Mouse (Mus musculus) mouse embryonic stem cell (cell line): Measurements from ENCODE around the gene Sgcd.
"Not testable (repeated sequence)": the region's sequence is repeated elsewhere in the genome, so short reads cannot be mapped to it uniquely, and the experiment has no call there.

Experiments
- in situ Hi-C, 2 experiments: fragments of 300-500 bp; cut with MboI; formaldehyde crosslinking; loops; 1 replicate in 1 of 2; 3 replicates in 1 of 2; pipeline ENCODE4 v1.14.3; 2019 to 2020; ENCODE audit warnings: low sequenced_read_pairs in 2 of 2, low pct_unique_long_range_greater_than_20kb in 1 of 2, mixed read lengths in 1 of 2; ENCODE audit not compliant: unreplicated experiment in 1 of 2

The Sgcd gene

DNA sequence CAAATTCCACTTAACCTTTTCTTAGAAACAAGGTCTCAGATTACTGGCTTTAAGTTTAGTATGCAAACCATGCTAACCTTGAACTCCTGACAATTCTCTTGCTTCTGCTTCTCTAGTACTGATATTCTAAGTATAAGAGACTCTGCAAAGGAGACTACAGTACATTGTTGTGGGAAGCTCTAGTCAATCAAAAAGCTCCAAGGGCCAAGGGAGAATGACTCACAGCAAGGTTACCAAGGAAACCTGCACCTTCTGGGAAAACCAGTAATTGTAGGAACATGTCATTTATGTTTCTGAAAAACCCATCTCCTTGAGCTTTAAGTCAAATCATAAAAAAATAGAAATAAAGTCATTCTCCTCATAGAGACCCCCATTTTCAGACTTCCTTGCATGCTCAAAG is 178.5 kb downstream of the Sgcd start:
- in situ Hi-C loops = no loop called here

DNA sequence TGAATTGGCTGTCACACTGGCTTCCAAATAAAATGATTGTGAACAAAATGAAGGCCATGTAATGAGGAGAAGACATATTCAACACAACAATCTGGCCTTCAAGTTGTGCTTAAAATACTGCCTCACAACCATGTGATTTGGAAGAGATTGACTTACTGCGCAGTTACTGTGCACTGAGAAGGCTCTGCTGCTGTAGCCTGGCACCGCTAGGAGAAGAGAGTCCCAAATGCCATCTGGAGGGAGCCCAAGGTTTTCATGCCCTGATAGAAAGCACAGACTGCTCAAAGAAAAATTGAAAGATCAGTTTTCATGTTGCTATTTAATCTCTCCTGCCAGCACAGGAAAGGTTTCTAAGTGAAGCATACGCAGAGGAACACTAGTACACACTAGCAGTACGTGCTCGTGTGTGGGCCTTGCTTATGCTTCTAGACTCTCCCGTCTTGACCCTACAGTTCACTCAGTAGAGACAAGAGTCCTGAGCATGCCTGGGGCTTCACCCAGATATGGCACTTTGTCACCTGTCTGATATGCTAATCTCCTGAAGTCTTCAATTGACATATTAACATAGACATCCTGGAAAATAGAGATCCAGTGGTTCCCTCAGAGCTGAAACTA is 184.6 kb downstream of the Sgcd start:
- in situ Hi-C loops = no loop called here

DNA sequence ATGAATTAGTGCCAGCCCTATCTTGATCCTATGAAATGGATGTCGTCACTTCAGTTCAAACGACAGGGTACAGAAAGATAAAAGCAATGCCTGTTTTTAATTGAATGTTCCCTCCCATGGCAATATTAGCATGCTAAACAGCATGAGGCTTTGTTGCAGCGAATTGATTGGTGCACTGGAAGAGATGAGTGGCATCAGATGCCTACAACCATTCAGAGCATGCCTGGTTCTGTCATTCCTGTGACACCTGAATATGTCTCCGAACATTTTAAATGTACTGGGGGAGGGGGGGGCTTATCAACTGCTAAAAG is 210.9 kb downstream of the Sgcd start:
- in situ Hi-C loops = no loop called here

GRCm38 (mm10) chr11:47777226-47777915 is 211.4 kb downstream of the Sgcd start:
- in situ Hi-C loops = no loop called here

DNA sequence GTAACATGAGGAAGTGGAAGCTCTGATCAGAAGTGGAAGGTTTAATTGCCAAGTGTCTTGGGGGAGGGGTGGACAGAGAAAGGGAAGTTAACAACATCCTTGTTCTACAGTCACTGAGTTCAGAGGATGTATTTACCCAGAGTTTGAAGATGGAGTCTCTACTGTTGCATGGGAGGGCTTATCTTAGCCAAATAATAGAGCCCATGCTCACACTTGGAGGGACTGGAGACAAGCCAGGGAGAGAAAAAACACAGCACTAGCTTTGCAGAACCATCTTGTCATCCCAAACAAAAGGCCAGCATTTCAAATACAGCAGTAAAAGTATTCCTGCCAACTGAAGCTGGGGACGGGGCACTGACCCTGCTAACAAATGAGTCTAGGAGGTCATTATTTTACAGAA is 212.8 kb downstream of the Sgcd start:
- in situ Hi-C loops = no loop called here

GRCm38 (mm10) chr11:47765859-47766258 is 222.9 kb downstream of the Sgcd start:
- in situ Hi-C loops = no loop called here

DNA sequence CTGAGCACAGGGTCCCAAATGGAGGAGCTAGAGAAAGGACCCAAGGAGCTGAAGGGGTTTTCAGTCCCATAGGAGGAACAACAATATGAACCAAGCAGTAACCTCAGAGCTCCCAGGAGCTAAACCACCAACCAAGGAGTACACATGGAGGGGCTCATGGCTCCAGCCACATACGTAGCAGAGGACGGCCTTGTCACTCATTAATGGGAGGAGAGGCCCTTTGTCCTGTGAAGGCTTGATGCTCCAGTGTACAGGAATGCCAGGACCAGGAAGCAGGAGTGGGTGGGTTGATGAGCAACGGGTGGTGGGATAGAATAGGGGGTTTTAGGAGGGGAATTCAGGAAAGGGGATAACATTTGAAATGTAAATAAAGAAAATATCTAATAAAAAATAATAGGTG is 225.2 kb downstream of the Sgcd start:
- in situ Hi-C loops = not testable (repeated sequence)

GRCm38 (mm10) chr11:47759015-47759414 is 229.8 kb downstream of the Sgcd start:
- in situ Hi-C loops = no loop called here

DNA sequence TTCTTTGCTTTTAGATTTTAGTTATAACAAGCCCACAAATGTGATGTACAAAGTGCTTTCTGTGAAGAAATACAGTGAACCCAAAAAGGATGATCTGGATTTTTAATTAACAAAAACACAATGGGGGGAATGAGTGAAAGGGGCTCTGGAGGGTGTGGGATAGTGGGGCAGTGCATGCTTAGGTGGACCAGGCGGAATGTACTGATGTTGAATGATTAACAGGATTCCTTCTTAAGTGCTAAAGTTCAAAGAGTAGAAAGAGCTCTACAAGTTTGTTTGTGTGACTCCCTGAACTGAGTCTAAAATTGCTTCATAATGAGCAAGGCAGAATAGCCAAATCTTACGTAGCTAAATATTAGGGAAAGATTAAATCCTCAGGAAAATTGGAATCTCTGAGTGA is 246.0 kb downstream of the Sgcd start:
- in situ Hi-C loops = no loop called here

GRCm38 (mm10) chr11:47704930-47705787 is 283.6 kb downstream of the Sgcd start:
- in situ Hi-C loops = no loop called here

DNA sequence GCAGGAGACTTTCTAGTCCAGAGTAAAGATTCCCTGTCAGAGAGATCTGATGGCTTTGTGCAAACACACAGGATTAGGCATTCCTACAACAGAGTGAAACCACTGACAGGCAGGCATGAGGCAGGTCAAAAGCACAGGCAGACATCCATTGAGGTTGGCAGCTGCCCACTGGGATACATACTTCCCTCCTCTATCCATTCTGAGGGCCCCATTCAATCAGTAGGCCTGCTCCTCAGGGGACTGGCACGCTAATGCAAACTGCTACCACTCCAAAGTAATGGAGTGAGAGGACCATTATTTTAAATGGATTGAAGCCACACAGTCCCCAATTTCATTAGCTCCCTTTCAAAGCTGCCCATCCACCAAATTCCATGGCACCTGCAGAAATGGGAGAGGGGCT is 293.2 kb downstream of the Sgcd start:
- in situ Hi-C loops = no loop called here

DNA sequence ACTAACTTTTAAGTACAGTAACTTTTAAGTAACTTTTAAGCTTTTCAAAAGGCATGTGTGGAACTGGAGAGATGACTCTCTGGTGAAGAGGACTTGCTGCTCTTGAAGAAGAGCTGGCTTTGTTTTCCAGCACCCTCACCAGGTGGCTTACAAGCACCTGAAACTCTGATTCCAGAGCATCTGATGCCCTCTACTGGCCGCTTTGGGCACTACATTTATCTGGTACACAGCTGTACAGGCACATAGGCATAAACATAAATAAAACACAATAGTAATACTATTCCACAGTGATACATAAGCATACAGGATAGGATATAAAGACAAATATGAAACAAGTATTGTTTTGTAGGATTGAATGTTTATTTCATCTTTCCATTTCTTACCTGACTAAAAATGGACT is 330.6 kb downstream of the Sgcd start:
- in situ Hi-C loops = no loop called here

GRCm38 (mm10) chr11:47645911-47646310 is 342.9 kb downstream of the Sgcd start:
- in situ Hi-C loops = no loop called here

DNA sequence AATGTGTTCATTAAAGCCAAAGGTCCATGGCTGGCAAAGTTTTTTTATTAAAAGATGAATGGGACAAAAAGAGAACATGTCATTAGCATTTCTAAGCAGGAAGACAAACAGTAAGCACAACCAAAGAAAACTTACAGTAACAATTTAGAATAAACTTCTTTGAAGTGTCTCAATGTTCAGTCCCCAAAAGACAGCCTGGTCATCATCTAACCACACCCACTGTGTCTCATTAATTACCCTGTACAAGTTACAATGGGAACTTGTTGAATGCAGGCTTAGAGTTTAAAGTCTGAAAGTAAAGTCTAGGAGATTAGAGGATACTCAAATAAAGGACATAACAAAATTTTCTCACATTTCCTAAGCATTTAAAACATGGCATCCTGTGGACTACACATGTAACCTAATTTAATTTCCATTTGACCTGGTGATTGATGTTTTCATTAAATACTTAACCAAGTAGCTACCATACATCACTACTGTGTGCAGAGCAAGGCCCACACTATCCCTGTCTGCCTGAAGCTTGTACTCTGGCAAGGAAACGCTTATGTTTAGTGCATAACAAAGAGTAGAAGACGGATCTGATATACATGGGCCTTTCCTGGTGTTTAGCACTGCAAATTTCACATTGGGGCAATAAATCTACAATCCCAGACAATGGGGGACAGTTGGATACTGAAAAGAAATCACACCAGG is 347.1 kb downstream of the Sgcd start:
- in situ Hi-C loops = no loop called here

DNA sequence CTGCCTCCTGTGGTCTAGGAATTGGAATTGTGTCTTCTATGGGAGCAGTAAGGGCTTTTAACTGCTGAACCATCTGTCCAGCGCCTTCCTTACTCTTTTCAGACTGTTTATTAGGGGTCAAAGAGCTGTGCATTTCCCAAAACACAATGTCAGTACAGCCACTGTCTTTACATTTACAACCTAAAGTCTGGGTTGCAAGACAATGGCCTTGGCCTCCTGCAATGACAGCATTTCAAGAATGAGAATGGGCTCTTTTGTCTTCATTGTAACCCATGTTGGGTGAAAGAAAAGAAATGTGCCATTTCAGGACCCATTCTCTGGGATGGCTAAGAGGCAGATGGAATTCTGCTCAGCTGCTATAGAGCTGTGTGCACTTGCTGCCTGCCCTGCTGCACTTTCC is 348.2 kb downstream of the Sgcd start:
- in situ Hi-C loops = no loop called here

DNA sequence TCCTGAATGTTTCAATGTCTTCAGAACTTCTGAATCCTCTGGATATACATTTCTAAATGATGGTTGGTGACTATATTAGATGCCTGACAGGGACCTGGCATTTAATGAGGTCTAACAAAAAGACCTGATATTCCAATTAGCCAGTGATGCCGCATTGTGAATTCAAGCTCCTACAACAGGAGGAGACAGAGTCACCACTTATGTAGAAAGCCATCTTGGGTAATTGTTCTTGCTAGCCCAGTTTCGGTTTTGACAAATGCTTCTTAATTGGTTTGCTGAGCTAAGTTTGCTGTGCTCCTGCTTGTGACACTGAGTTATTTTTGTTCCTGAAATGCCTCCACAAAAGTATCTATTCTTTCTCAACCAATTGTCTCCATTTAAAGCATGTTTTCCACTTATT is 358.6 kb downstream of the Sgcd start:
- in situ Hi-C loops = no loop called here

GRCm38 (mm10) chr11:47609892-47610291 is 378.9 kb downstream of the Sgcd start:
- in situ Hi-C loops = no loop called here

DNA sequence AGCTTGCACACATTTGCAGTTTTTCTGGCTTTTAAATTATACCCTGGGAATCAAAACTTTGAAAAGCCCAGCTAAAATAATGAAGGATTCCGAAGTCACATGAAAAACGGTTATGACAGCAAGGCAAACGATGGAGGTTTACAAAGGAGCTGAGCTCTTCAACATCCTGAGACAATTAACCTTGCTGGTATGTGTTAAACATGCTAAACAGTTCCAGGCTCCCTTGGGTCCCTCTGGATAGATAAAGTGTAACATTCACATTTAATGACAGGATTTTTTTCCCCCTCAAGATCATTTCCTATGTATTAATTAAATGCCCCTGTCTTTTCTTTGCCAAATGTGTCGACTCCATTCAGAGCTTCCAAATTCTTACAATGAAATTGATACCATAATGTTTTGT is 414.1 kb downstream of the Sgcd start:
- in situ Hi-C loops = no loop called here

DNA sequence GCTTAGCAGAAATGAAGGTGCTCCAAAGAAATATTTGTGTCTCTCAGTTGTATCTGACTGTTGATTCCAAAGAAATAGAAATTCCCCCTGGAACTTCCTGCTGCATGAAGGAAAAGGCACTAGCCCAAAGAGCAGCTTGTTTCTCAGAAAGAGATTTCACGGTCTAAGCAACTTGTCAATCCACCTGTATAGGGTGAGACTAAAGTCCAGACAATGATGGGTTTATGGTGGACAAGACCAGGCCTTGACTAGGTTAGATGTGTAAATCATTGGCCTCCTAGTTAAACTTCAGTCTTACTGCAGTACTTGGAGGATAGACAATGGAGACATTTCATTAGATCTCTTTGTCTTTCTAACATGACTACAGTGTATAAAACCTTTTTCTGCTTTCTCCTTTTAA is 420.3 kb downstream of the Sgcd start:
- in situ Hi-C loops = no loop called here
